Mouse (Mus musculus): Measurements from ENCODE around the gene Trim11.

- peak; percentile 39; the same call in 1 of the 2 replicates for TF ChIP-seq CTCF (IDR thresholded peaks at IDR 0.05; ENCODE audit: borderline replicate concordance, insufficient read depth, low read length)
- peak; percentile 100 for TF ChIP-seq POLR2A (IDR thresholded peaks at IDR 0.05; ENCODE audit: low read depth, low read length)
These were observed 23.3 kb upstream of the Trim11 start, which contains the start of the genes Hist3h2a and Trim17 for GRCm38 (mm10) chr11:58954420-58955142.

All from embryonic fibroblast, embryonic 13.5 days (primary cell).